Mouse (Mus musculus) heart, embryonic 14.5 days (tissue): Measurements from ENCODE around the gene Ccdc6. TPM values are rescaled to one million over a fixed set of nuclear protein-coding genes. Genes with fewer than 3 reads are reported as not detected.

ENCODE experiments used
- ATAC-seq: fragments of 200-750 bp; cut with Nextera tagmentation; 2 replicates; pipeline ENCODE4 v1.8.0; 2017; ENCODE audit warnings: low read depth, moderate TSS enrichment; ENCODE audit not compliant: insufficient number of reproducible peaks, insufficient read depth, low FRiP score
- H3K27ac ChIP-seq, 2 experiments: fragments of 200-500 bp in 1 of 2; fragments of 300-500 bp in 1 of 2; sonication (generic) in 1 of 2; replicated peaks in 1 of 2; 2 replicates each; pipeline ENCODE4 v1.5.1; 2012 to 2014; ENCODE audit warnings: low read depth in 2 of 2, low read length in 2 of 2, control low read depth in 1 of 2, mild to moderate bottlenecking in 1 of 2, mixed read lengths in 1 of 2; ENCODE audit not compliant: control insufficient read depth in 1 of 2, insufficient read depth in 1 of 2
- H3K27me3 ChIP-seq: fragments of 300-500 bp; sonication (generic); 2 replicates; pipeline ENCODE4 v1.6.1; 2014; ENCODE audit warnings: mild to moderate bottlenecking, low read length, control low read depth; ENCODE audit not compliant: control insufficient read depth, insufficient read depth
- H3K36me3 ChIP-seq: fragments of 300-500 bp; sonication (generic); 2 replicates; pipeline ENCODE4 v1.6.1; 2014; ENCODE audit warnings: mild to moderate bottlenecking, control low read depth, low read length, mixed read lengths; ENCODE audit not compliant: control insufficient read depth, insufficient read depth
- H3K4me1 ChIP-seq, 2 experiments: fragments of 200-500 bp in 1 of 2; fragments of 300-500 bp in 1 of 2; sonication (generic) in 1 of 2; 2 replicates each; pipeline ENCODE4 v1.6.1; 2012 to 2014; ENCODE audit warnings: low read length in 2 of 2, control low read depth in 1 of 2, mixed read lengths in 1 of 2; ENCODE audit not compliant: control insufficient read depth in 2 of 2, insufficient read depth in 2 of 2
- H3K4me2 ChIP-seq: fragments of 300-500 bp; sonication (generic); 2 replicates; pipeline ENCODE4 v1.6.1; 2014; ENCODE audit warnings: mild to moderate bottlenecking, low read length
- H3K4me3 ChIP-seq, 2 experiments: fragments of 200-500 bp in 1 of 2; fragments of 300-500 bp in 1 of 2; sonication (generic) in 1 of 2; 2 replicates each; pipeline ENCODE4 v1.5.1; 2012 to 2014; ENCODE audit warnings: low read length in 2 of 2, mild to moderate bottlenecking in 2 of 2, control low read depth in 1 of 2, low read depth in 1 of 2, moderate library complexity in 1 of 2; ENCODE audit not compliant: control insufficient read depth in 1 of 2, insufficient read depth in 1 of 2
- H3K9ac ChIP-seq: fragments of 300-500 bp; sonication (generic); 2 replicates; pipeline ENCODE4 v1.6.1; 2014; ENCODE audit warnings: mild to moderate bottlenecking, low read length
- H3K9me3 ChIP-seq: fragments of 300-500 bp; sonication (generic); 2 replicates; pipeline ENCODE4 v1.6.1; 2016; ENCODE audit warnings: low read length, control low read depth; ENCODE audit not compliant: control insufficient read depth
- WGBS: fragments of 180-500 bp; shearing (Covaris S2); extraction: QIAGEN DNeasy Blood & Tissue Kit; methylation state at CpG from one replicate; pipeline ENCODE4 v1.1.7; 2014; 5-methylcytosine and 5-hydroxymethylcytosine counted together
- polyA plus RNA-seq: library from polyadenylated mRNA; unstranded; fragments of >200 nt; fragmentation: Nextera tagmentation; extraction: Ambion mirVana; gene quantifications from 2 replicates; pipeline ENCODE4 v1.2.1, GENCODE M21; 2014

The Ccdc6 gene
- polyA plus RNA-seq, 1 experiment from 2014 or later: 24.8 TPM

- 0 out of 2 replicates have a peak, but pooled peaks have one; percentile 40 for ATAC-seq
- 69% methylated on average over 3 of the region's 3 CpGs for WGBS
These were observed 59.7 kb downstream of the Ccdc6 start for GRCm38 (mm10) chr10:70156431-70157165.

GRCm38 (mm10) chr10:70159651-70160320 is 62.9 kb downstream of the Ccdc6 start:
- Histone ChIP-seq H3K4me3 (no peak overlapping the region), H3K36me3 (peaks cover 68% of the 10 kb centered on the region), H3K4me2 (no peak overlapping the region), H3K4me1 (peaks cover 2 to 6% of the 10 kb centered on the region in 2 experiments; a peak in 1 of 4 replicates), H3K9me3 (no peaks in the 10 kb centered on the region), H3K9ac (no peak overlapping the region), H3K27ac (no peak overlapping the region), H3K27me3 (no peaks in the 10 kb centered on the region)
- WGBS: 84% methylated on average over 12 of the region's 12 CpGs
- no peak for ATAC-seq

More at GRCm38 (mm10) chr10:70156431-70157165, 59.7 kb downstream of the Ccdc6 start:
- H3K27ac ChIP-seq: no peak overlapping the region
- H3K4me1 ChIP-seq: peaks cover 17 to 26% of the 10 kb centered on the region in 2 experiments
- H3K36me3 ChIP-seq: peaks cover 61% of the 10 kb centered on the region
- H3K4me3 ChIP-seq: no peak overlapping the region
- H3K9me3 ChIP-seq: no peaks in the 10 kb centered on the region
- no peak overlapping the region for H3K4me2 ChIP-seq
- no peaks in the 10 kb centered on the region for H3K27me3 ChIP-seq
- no peak overlapping the region for H3K9ac ChIP-seq

GRCm38 (mm10) chr10:70160811-70161210 is 63.9 kb downstream of the Ccdc6 start:
- ATAC-seq: no peak
- H3K27ac ChIP-seq: no peak overlapping the region
- no peak overlapping the region for H3K9ac ChIP-seq
- WGBS: 94% methylated on average over 12 of the region's 12 CpGs
- H3K36me3 ChIP-seq: peaks cover 58% of the 10 kb centered on the region
- H3K4me1 ChIP-seq: peaks cover 8 to 16% of the 10 kb centered on the region in 2 experiments
- no peaks in the 10 kb centered on the region for H3K9me3 ChIP-seq
- H3K4me3 ChIP-seq: no peak overlapping the region
- no peak overlapping the region for H3K4me2 ChIP-seq
- H3K27me3 ChIP-seq: no peaks in the 10 kb centered on the region

- 93% methylated on average over 14 of the region's 14 CpGs for WGBS
These were observed 64.6 kb downstream of the Ccdc6 start for GRCm38 (mm10) chr10:70161504-70161903.

GRCm38 (mm10) chr10:70163681-70164080 is 66.8 kb downstream of the Ccdc6 start:
- 72% methylated on average over 5 of the region's 5 CpGs for WGBS
- no peak for ATAC-seq
- H3K36me3 ChIP-seq: peaks cover 56% of the 10 kb centered on the region

More at GRCm38 (mm10) chr10:70161504-70161903, 64.6 kb downstream of the Ccdc6 start:
- Histone ChIP-seq H3K4me1 (peaks cover 13 to 23% of the 10 kb centered on the region in 2 experiments), H3K27me3 (no peaks in the 10 kb centered on the region), H3K4me2 (no peak overlapping the region), H3K9me3 (no peaks in the 10 kb centered on the region), H3K27ac (no peak overlapping the region), H3K9ac (no peak overlapping the region), H3K4me3 (no peak overlapping the region), H3K36me3 (peaks cover 53% of the 10 kb centered on the region)
- no peak for ATAC-seq

GRCm38 (mm10) chr10:70165877-70166276 is 69.0 kb downstream of the Ccdc6 start:
- Histone ChIP-seq H3K27ac (no peak overlapping the region), H3K9me3 (no peaks in the 10 kb centered on the region), H3K9ac (no peak overlapping the region), H3K36me3 (peaks cover 62% of the 10 kb centered on the region), H3K4me2 (no peak overlapping the region), H3K4me1 (peaks cover 36 to 51% of the 10 kb centered on the region in 2 experiments), H3K4me3 (no peak overlapping the region), H3K27me3 (no peaks in the 10 kb centered on the region)
- WGBS: 31% methylated on average over 6 of the region's 6 CpGs
- ATAC-seq: no peak

More at GRCm38 (mm10) chr10:70163681-70164080, 66.8 kb downstream of the Ccdc6 start:
- no peak overlapping the region for H3K27ac ChIP-seq
- peaks cover 26 to 42% of the 10 kb centered on the region in 2 experiments for H3K4me1 ChIP-seq
- H3K27me3 ChIP-seq: no peaks in the 10 kb centered on the region
- H3K9ac ChIP-seq: no peak overlapping the region
- no peak overlapping the region for H3K4me2 ChIP-seq
- H3K9me3 ChIP-seq: no peaks in the 10 kb centered on the region
- no peak overlapping the region for H3K4me3 ChIP-seq

- Histone ChIP-seq H3K36me3 (peaks cover 66% of the 10 kb centered on the region), H3K4me3 (no peak overlapping the region), H3K9ac (no peak overlapping the region), H3K4me2 (no peak overlapping the region), H3K4me1 (peaks cover 36 to 51% of the 10 kb centered on the region in 2 experiments), H3K27ac (no peak overlapping the region), H3K9me3 (no peaks in the 10 kb centered on the region), H3K27me3 (no peaks in the 10 kb centered on the region)
- no peak for ATAC-seq
- WGBS: 36% methylated on average over 5 of the region's 5 CpGs
These were observed 69.5 kb downstream of the Ccdc6 start for GRCm38 (mm10) chr10:70166427-70166826.
